Mouse (Mus musculus): ENCODE results near the gene Pbx4. TPM values are rescaled to one million over a fixed set of nuclear protein-coding genes. Genes with fewer than 3 reads are reported as not detected.

Gene Pbx4
- polyA plus RNA-seq, 1 experiment: 1.7 TPM

- no peak overlapping the region for H3K4me3 ChIP-seq
- H3ac ChIP-seq (ENCODE audit: control insufficient read depth, insufficient read length): no peak overlapping the region
- peaks cover 3% of the 10 kb centered on the region for H3K36me3 ChIP-seq (ENCODE audit: control insufficient read depth, insufficient read depth)
- H3K4me2 ChIP-seq (ENCODE audit: low read depth): no peak overlapping the region
- H3K27me3 ChIP-seq (ENCODE audit: control insufficient read depth, insufficient read depth, insufficient read length): no peaks in the 10 kb centered on the region
- H3K79me2 ChIP-seq (ENCODE audit: control insufficient read depth, insufficient read depth): no peaks in the 10 kb centered on the region
- TF ChIP-seq CEBPB (IDR thresholded peaks at IDR 0.05; ENCODE audit: insufficient read depth, poor library complexity, severe bottlenecking) (no peak), TCF3 (IDR thresholded peaks at IDR 0.05; ENCODE audit: insufficient read length, low read depth) (no peak), REST (IDR thresholded peaks at IDR 0.05; ENCODE audit: insufficient read depth, insufficient read length) (no peak), MYOD1 (IDR thresholded peaks at IDR 0.05; ENCODE audit: control insufficient read depth in 1 of 3, insufficient read length in 2 of 3, low read depth in 2 of 3) (no peak), MYOG (IDR thresholded peaks at IDR 0.05; ENCODE audit: control insufficient read depth in 1 of 3, insufficient read depth in 1 of 3, insufficient read length in 2 of 3, low read depth in 2 of 3) (no peak), MAX (IDR thresholded peaks at IDR 0.05; ENCODE audit: low read depth) (no peak), SRF (IDR thresholded peaks at IDR 0.05; ENCODE audit: control insufficient read depth, insufficient read length, low read depth) (no peak), POLR2A (IDR thresholded peaks at IDR 0.05; ENCODE audit: insufficient read length, low read depth) (no peak), POLR2AphosphoS2 (IDR thresholded peaks at IDR 0.05; ENCODE audit: insufficient read length, low read depth) (no peak), TCF12 (IDR thresholded peaks at IDR 0.05; ENCODE audit: insufficient read depth, poor library complexity, severe bottlenecking) (no peak)
Measured at GRCm38 (mm10) chr8:69814881-69815280, 17.4 kb upstream of the Pbx4 start.

- Histone ChIP-seq H3ac (ENCODE audit: control insufficient read depth, insufficient read length) (no peak overlapping the region), H3K4me3 (no peak overlapping the region), H3K79me2 (ENCODE audit: control insufficient read depth, insufficient read depth) (no peaks in the 10 kb centered on the region), H3K4me2 (ENCODE audit: low read depth) (no peak overlapping the region), H3K27me3 (ENCODE audit: control insufficient read depth, insufficient read depth, insufficient read length) (no peaks in the 10 kb centered on the region), H3K36me3 (ENCODE audit: control insufficient read depth, insufficient read depth) (peaks cover 3% of the 10 kb centered on the region)
- TF ChIP-seq TCF3 (IDR thresholded peaks at IDR 0.05; ENCODE audit: insufficient read length, low read depth) (no peak), TCF12 (IDR thresholded peaks at IDR 0.05; ENCODE audit: insufficient read depth, poor library complexity, severe bottlenecking) (no peak), MAX (IDR thresholded peaks at IDR 0.05; ENCODE audit: low read depth) (no peak), POLR2A (IDR thresholded peaks at IDR 0.05; ENCODE audit: insufficient read length, low read depth) (no peak)
Measured at GRCm38 (mm10) chr8:69815396-69815795, 16.9 kb upstream of the Pbx4 start.

- TF ChIP-seq MYOD1 (IDR thresholded peaks at IDR 0.05; ENCODE audit: control insufficient read depth in 1 of 3, insufficient read length in 2 of 3, low read depth in 2 of 3): no peak
- TF ChIP-seq POLR2A (IDR thresholded peaks at IDR 0.05; ENCODE audit: insufficient read length, low read depth): no peak
- TF ChIP-seq SRF (IDR thresholded peaks at IDR 0.05; ENCODE audit: control insufficient read depth, insufficient read length, low read depth): no peak
- no peak for TF ChIP-seq POLR2AphosphoS2 (IDR thresholded peaks at IDR 0.05; ENCODE audit: insufficient read length, low read depth)
- no peak for TF ChIP-seq REST (IDR thresholded peaks at IDR 0.05; ENCODE audit: insufficient read depth, insufficient read length)
- TF ChIP-seq TCF12 (IDR thresholded peaks at IDR 0.05; ENCODE audit: insufficient read depth, poor library complexity, severe bottlenecking): no peak
- TF ChIP-seq MAX (IDR thresholded peaks at IDR 0.05; ENCODE audit: low read depth): no peak
- no peak for TF ChIP-seq E2F4 (IDR thresholded peaks at IDR 0.05; ENCODE audit: insufficient read depth)
- TF ChIP-seq CEBPB (IDR thresholded peaks at IDR 0.05; ENCODE audit: insufficient read depth, poor library complexity, severe bottlenecking): no peak
- TF ChIP-seq TCF3 (IDR thresholded peaks at IDR 0.05; ENCODE audit: insufficient read length, low read depth): no peak
- no peak for TF ChIP-seq USF1 (IDR thresholded peaks at IDR 0.05; ENCODE audit: low read depth)
- no peak for TF ChIP-seq MYOG (IDR thresholded peaks at IDR 0.05; ENCODE audit: control insufficient read depth in 1 of 3, insufficient read depth in 1 of 3, insufficient read length in 2 of 3, low read depth in 2 of 3)
Measured at GRCm38 (mm10) chr8:69820466-69820865, 11.8 kb upstream of the Pbx4 start.

GRCm38 (mm10) chr8:69821971-69822385 lies 10.3 kb upstream of the Pbx4 start:
- no peaks in the 10 kb centered on the region for H3K27me3 ChIP-seq (ENCODE audit: control insufficient read depth, insufficient read depth, insufficient read length)
- peak overlapping the region; percentile 12 for H3K4me3 ChIP-seq
- TF ChIP-seq SRF (IDR thresholded peaks at IDR 0.05; ENCODE audit: control insufficient read depth, insufficient read length, low read depth) (no peak), MAX (IDR thresholded peaks at IDR 0.05; ENCODE audit: low read depth) (no peak), POLR2AphosphoS2 (IDR thresholded peaks at IDR 0.05; ENCODE audit: insufficient read length, low read depth) (peak; percentile 71), TCF12 (IDR thresholded peaks at IDR 0.05; ENCODE audit: insufficient read depth, poor library complexity, severe bottlenecking) (no peak), USF1 (IDR thresholded peaks at IDR 0.05; ENCODE audit: low read depth) (no peak)
- no peaks in the 10 kb centered on the region for H3K79me2 ChIP-seq (ENCODE audit: control insufficient read depth, insufficient read depth)
- H3K4me2 ChIP-seq (ENCODE audit: low read depth): peak overlapping the region; percentile 67
- H3ac ChIP-seq (ENCODE audit: control insufficient read depth, insufficient read length): no peak overlapping the region
- H3K36me3 ChIP-seq (ENCODE audit: control insufficient read depth, insufficient read depth): peaks cover 3% of the 10 kb centered on the region

More at GRCm38 (mm10) chr8:69820466-69820865, 11.8 kb upstream of the Pbx4 start:
- H3K4me3 ChIP-seq: no peak overlapping the region
- H3K27me3 ChIP-seq (ENCODE audit: control insufficient read depth, insufficient read depth, insufficient read length): no peaks in the 10 kb centered on the region
- H3K4me2 ChIP-seq (ENCODE audit: low read depth): no peak overlapping the region
- no peaks in the 10 kb centered on the region for H3K79me2 ChIP-seq (ENCODE audit: control insufficient read depth, insufficient read depth)
- peaks cover 3% of the 10 kb centered on the region for H3K36me3 ChIP-seq (ENCODE audit: control insufficient read depth, insufficient read depth)
- H3ac ChIP-seq (ENCODE audit: control insufficient read depth, insufficient read length): no peak overlapping the region

GRCm38 (mm10) chr8:69822386-69823191 lies 9.7 kb upstream of the Pbx4 start, which contains the start of gene Lpar2:
Gene Lpar2, plus strand, starts transcription at chr8:69822429.
- TF ChIP-seq CEBPB (IDR thresholded peaks at IDR 0.05; ENCODE audit: insufficient read depth, poor library complexity, severe bottlenecking) (no peak), POLR2AphosphoS2 (IDR thresholded peaks at IDR 0.05; ENCODE audit: insufficient read length, low read depth) (no peak), TCF3 (IDR thresholded peaks at IDR 0.05; ENCODE audit: insufficient read length, low read depth) (no peak), TCF12 (IDR thresholded peaks at IDR 0.05; ENCODE audit: insufficient read depth, poor library complexity, severe bottlenecking) (no peak), E2F4 (IDR thresholded peaks at IDR 0.05; ENCODE audit: insufficient read depth) (no peak), MYOD1 (IDR thresholded peaks at IDR 0.05; ENCODE audit: control insufficient read depth in 1 of 3, insufficient read length in 2 of 3, low read depth in 2 of 3) (no peak)
- Histone ChIP-seq H3K4me2 (ENCODE audit: low read depth) (peak within 1 kb of the TSS; percentile 67), H3K4me3 (peak within 1 kb of the TSS; percentile 12), H3K36me3 (ENCODE audit: control insufficient read depth, insufficient read depth) (peaks cover 3% of the 10 kb centered on the region), H3K79me2 (ENCODE audit: control insufficient read depth, insufficient read depth) (no peaks in the 10 kb centered on the region), H3K27me3 (ENCODE audit: control insufficient read depth, insufficient read depth, insufficient read length) (no peaks in the 10 kb centered on the region), H3ac (ENCODE audit: control insufficient read depth, insufficient read length) (no peak within 1 kb of the TSS)

Data from myocyte (in vitro differentiated cells).